Mouse (Mus musculus) right cerebral cortex, postnatal 36 days (tissue): ENCODE results near the gene Bcar3.
"Not testable (repeated sequence)": the region's sequence is repeated elsewhere in the genome, so short reads cannot be mapped to it uniquely, and the experiment has no call there.

Experiments
- DNase-seq, 2 experiments: peaks; one replicate each; pipeline ENCODE4 v3.0.0; 2022; ENCODE audit warnings: low spot score in 2 of 2, mixed read lengths in 1 of 2

The Bcar3 gene

DNA sequence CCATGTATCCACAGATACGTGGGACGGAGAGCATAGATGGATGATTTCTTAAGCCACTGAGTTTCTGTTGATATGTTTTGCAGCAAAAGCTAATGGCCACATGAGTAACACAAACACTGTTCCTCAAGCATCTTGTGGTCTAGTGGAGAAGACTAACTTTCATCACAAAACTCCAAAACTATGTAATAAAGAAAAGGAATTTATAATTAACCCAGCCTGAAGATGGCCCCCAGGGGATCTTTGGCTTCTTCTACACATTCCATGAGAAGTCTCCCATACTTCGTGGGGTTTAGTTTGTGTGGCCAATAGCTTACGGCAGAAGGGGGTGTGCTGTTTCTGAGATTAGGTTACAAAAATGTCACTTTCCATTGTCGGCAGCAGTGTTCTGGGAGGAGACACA lies 92.5 kb downstream of the Bcar3 start:
- DNase-seq: no peak

DNA sequence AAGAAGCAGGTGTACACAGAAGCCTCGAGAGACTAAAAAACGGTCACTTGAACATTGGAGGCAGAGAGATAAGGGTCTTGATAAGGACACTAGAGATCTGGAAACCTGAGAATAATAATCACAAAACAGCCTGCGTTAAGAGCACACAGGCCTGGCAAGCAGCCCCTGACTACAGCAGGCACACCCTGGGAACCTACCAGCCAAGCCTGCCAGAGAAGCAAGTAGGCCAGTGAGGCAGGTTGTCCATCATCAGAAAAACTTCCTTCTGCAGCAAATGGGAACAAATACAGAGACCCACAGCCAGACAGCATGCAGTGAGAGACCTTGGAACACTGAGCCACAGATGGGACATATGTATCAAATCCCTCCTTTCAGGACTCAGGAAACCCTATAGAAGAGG lies 93.8 kb downstream of the Bcar3 start:
- no peak for DNase-seq

DNA sequence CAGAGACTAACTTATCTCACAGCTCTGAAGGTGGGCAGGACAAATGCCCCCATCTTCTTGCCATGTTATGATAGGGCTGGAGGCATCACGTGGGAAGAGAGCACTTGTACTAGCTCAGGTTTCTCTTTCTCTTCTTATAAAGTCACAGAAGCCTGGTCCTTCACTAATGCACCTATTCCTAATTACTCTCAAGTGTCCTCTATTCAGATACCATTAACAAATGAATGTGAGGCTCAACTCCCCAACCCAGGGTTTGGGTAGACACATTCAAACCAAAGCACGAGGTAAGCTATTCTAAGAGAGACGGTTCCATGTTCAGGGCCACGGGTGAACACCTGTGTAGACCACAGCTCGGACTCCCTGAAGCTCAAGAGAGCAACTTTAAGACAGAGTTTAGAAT lies 96.0 kb downstream of the Bcar3 start:
- DNase-seq: no peak

DNA sequence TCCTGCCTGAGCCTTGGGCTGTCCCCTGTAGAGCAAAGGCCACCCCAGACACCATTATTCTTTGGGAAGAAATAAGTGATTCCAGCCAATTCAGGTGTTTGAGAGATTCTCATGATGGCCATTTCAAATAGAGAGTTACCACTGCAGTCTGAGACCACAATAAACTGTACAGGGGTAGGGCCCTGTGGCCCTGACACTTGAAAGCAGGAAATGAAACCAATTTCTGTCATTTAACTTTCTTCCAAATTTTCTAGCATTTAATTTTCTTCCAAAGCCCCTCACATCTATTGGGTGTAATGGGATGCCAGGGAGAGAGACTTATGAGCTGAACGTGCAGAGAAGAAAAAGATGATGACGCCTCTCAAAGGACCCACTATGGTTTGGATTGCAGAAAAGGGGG lies 97.2 kb downstream of the Bcar3 start:
- DNase-seq: no peak

DNA sequence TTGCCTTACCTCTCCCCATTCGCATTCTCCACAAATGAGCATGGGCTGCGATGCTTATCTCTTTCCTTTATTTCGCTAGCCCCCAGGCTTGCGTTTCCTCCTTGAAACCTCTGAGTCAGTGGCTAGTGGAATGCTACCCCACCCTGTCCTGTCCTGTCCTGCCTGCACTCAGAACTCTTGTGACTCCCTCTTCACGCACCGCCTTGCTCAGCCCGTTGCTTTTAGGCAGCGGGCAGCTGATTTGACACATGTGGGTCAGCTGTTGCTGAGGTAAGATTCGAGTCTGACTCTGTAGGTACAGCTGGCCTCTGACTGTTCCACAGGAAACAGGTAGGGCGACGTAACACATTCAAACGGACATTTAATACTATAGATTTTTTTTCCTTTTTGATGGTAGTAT lies 97.9 kb downstream of the Bcar3 start:
- no peak for DNase-seq

DNA sequence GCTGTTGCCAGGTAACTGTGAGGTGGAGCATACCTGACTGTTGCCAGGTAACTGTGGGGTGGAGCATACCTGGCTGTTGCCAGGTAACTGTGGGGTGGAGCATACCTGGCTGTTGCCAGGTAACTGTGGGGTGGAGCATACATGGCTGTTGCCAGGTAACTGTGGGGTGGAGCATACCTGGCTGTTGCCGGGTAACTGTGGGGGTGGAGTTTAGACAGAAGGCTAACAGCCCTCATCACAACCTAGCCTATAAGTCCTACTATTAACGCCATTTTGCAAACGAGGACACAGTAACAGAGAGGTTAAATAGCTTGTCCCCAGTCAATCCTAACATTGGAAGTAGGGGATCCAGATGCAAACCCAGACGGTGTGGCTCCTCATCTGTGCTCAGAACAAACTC lies 99.5 kb downstream of the Bcar3 start:
- DNase-seq: not testable (repeated sequence)

DNA sequence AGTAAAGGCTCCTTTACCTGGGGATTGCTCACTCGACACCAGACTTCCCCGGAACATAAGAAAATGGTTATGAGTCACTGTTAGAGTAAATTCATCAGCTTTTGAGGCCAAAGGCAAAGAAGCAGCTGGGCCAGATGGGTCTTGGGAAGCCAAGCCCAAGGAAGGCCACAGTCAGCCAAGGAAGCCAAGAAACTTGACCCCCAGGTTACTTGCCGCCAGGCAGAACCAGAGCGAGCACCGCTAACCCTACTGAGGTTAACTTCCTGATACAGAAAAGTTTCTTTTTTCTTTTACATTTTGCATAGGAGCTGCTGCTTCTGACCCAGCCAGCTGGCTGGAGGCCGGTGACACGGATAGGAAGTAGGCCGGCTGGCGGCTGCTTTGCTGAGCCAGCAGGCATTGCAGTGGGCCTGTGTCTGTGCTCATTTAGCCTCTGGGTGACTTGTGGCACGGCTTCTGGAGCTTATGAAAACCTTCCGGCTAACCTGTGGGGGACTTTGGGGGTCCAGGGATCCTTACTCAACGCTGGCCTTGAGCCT lies 100.0 kb downstream of the Bcar3 start:
- no peak for DNase-seq

DNA sequence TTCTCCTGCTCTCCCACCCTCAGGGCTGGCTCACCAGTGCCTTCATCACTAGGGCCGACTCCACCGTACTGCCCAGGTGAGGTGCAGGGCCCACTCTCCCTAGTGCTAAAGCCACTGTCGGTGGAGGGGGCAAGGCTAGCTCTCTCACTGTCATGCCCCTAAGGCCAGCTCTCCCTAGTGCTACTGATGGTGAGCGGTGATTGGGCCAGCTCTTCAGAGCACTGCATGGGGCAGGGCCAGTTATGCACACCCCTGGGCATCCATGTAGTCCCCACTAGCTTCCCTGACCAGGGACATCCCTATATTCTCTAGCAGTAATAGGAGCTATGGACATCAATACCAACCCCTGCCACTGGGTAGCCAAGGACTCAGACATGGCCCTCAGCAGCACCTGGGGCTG lies 103.0 kb downstream of the Bcar3 start:
- DNase-seq: no peak

DNA sequence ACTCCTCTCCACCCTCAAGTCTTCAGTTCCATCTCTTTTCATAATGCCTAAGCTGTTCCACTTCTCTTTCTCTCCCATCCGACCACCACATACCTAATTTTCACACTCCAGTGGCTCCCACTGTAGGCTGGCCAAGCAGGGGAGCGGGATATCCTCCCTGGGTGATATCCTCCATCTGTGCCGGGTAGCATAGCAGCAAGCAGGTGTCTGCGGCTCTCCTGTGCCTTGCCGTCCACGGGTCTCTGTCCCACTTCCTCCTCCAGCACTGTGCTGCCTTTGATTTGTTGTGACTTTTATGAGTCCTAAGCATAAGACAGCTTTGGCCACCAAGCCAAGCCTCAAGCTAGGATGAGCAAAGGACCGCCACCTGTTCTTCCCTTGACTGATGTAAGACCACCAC lies 103.5 kb downstream of the Bcar3 start:
- DNase-seq: no peak

DNA sequence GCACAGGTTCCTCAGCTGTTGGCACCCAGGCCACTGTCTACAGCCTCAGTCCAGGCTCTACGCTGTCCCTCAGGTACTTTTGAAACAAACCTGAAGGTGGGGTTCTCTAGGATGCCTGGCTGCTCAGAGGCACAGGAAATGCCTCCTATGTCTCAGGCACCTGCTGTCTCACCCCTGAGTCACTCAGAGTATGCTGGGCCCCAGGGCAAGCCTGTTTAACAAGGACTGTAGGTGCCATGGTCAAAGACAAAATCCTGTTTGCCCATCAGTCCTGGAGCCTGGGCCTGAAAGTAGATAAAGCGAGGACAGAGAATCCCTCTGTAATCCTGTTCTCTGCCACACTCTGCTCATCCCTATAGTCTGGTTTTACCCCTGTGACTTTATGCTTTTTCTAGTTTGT lies 107.1 kb downstream of the Bcar3 start:
- DNase-seq: no peak

DNA sequence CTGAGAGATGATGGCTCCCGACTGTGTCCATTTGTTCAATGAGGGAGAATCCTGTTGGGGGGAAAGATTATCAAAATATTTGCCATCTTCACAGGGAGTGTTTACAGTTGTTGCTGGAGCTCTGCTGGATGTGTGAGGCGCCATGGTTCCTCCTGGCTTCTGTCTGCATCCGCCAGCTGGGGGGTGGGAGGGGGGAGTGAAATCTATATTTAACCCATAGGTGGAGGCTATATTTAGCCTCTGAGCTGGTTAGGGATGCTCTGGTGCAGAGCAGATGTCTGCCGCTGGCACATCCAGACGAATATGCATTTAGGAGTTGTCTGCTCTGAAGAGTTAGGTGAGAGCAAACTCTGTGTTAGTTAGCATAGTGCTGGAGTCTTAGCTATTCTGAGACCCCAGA lies 108.2 kb downstream of the Bcar3 start:
- no peak for DNase-seq

DNA sequence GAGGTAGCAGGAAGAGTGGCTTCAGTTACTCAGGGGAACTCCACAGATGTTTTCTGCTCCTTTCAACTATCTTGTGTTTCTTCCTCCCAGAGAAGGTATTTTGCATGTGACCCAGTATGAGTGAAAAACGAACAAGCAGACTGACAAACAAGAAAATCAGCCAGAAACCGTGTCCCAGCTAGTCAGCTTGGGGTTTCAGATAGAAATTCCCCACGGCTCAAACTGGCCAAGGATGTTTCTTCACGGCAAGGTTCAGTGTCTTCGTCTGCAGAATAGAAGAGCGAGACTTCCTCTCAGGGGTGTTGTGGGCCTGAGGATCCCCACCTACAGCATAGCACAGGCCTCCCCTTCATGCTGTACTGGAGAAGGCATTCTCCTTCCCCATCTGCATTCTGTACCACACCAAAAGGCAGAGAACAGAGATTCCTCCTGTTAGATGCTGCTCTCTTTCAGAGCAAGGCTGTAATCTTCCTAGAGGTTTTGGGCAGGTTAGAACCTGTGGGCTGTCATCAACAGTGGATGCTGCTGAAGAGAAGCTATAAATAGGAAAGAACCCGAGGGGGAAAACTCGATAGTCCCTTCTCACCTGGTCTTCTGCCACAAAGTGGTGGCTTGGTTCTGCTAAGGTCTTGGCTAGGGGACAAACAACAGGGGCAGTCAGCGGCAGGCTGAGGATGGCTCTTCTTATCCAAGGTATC lies 110.1 kb downstream of the Bcar3 start:
- DNase-seq: no peak

DNA sequence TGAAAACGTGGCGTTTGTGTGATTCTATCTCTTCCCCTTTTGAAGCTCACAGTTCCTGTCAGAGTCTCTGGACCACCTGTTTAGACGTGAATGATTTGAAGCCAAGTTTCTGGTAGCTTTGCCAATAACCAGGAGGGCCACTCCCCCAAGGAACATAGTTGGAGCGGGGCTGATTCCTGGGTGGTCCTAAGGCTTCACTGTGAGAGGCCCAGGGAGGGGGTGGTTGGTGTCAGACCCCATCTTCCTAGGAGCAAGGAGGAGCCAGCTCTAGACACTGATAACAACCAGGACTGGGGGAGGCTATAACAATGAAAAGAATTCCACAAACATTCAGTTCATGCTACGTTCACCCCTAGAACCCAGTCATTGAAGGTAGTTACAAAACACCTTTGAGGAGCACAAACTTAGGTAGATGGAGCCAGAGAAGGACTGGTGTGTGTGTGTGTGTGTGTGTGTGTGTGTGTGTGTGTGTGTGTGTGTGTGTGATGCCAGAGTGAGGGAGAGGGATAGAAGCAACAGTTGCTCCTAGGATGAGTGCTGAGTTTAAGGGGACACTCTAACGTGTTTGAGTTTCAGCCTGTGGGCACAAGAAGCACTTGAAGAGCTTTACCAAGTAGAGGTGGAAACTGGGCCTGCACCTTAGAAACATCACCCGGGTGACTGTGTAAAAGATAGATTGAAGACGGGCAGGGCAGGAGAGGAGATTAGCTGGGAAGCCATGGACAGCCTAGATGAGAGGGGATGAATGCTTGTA lies 111.4 kb downstream of the Bcar3 start:
- no peak for DNase-seq

DNA sequence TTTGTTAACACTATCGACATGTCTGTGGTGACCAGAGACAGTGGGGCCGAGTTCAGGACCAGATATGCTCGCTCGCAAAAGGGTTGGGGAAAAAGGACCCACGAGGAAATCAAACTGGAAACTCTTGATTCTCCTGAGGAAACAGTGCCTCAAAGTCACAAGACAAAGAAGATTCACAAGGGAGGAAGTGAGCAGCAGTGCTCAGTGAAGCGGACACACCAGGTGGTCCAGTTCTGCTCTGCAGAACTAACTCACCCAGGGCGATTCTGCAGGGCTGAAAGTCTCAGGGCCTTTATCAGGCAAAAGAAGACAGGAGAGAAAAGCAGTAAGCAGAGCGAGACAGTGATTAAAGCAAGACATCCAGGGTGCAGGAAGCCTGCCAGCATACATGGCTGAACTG lies 112.5 kb downstream of the Bcar3 start:
- DNase-seq: no peak

DNA sequence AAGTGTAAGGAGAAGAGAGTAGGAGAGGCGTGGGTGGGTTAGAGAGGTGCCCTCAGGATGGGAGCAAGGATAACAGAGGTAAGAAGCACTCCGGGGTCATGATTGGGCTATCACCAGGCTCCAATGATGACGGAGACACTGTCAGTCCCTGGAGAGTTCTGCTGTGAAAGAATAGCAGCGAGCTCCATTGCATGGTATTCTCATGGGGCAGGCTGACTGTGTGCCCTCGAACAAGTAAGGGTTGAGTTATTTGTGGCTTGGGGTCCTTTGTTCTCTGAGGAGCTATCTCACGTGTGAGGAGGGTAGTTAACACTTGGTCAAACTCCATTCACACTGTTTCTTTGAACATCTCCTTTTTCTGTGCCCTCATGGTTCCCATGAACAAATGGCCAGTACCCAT lies 113.8 kb downstream of the Bcar3 start:
- no peak for DNase-seq

DNA sequence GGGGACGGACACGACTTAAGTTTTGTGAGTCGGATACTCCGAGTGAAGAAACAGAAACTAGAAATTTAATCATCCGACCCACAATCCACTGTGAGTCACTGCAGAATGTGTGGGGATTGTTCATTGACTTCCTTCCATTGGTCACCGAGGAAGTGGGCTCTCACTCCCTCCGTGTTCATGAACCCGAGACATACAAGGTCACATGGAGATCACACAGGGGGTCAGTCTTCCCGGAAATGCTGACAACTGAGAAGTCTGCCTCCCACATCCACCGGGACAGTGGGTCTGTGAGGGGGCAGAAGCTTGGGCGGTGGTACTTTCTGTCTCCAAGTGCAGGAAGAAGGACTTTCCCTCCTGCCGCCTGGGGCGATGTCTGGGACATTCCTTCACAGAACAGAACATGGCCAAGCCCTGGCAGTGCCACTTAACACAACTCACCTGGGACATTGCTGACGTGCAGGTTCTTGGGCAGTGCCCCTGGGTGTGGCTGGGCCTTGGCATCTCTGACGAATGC lies 114.9 kb downstream of the Bcar3 start:
- no peak for DNase-seq

DNA sequence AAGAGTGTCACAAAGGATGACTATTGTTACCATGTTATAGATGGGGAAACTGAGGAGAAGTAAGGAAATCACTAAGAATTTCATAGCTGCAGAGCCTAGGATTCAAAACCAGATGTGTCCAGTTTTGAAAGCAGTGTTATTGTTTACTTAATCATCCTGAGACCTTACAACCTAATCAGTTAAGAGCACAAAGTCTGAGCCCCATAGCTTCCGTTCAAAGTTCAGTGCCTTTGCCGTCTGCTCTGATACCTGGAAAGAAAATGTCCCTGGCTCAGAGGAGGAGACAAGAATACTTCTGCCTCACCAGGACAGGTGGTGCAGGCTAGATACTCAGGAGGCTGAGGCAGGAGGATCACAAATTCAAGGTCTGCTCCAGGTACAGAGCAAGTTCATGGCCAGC lies 117.7 kb downstream of the Bcar3 start:
- no peak for DNase-seq

DNA sequence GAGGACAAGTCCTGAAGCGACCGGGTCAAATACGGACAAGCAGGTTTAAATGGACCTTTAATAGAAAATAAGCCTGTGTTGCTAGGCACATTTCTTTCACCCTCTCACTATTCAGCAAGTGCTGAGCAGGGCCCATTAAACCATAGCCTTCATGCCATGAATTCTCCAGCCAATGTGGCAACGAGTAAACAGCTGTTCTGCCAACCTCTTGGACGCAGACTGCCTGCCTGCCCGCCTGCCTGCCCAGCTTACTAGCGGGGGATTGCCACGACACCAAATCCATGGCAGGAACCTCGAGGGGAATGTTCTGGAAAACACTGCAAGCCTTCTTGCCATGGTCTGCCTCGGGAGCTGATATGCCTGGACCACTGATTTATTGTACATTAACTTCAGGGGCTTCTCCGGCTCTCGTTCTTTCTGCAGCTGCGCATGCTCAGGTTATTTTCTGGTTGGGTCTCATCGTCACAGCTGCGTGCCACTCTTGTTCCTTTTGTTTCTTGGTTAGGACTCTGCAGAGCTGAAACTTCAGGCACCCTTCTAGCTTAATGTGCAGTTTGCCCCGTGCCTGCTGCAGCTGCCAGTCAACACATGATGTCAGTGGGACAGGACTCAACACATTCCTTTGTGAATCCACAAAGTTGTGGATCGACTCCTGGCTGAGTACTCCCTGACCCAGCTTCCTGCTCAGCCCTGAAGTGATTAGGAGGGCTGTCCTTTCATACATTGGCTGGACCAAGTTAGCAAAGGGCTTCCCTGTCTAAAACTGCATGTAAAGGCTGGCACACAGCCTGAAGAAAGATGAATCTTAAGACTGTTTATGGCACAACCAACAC lies 120.0 kb downstream of the Bcar3 start:
- DNase-seq: peak in 1 of 2 experiments; percentile 18

DNA sequence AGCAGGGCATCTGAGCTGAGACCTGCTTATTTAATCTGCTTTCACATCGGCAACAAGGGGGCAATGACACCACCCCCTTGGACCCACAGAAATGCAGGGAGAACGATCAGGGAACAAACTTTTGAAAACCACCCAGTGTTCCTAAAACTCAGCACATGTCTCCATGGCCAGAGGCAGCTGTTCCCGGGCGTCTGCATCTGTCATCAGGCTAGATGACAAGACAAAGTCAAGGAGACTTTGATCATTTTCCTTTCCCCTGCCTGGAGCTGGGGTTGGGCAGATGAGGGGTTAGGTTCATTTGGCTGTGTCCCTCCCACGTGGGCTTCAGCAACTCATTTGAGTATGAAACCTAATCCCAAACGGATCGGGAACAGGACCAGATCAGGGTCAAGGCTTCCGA lies 120.9 kb downstream of the Bcar3 start:
- DNase-seq: no peak

DNA sequence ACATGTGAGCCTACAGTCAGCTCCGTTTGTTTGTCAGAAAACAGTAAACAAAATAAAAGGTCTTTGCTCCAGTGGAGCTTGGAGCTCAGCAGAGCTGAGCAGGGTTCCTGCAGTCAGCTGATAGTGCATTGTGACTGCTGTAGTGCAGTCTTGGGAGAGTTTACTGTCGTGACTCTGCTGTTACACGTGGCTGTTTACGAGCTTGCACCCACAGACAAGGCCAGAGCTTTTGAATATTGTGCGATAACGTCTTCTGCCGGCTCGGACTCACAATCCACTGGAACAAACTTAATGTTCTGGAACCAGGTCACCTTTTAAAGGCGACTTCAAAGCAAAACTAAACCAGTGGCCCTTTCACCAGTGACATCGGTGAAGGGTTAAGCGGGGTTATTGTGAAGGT lies 123.5 kb downstream of the Bcar3 start:
- DNase-seq: no peak

DNA sequence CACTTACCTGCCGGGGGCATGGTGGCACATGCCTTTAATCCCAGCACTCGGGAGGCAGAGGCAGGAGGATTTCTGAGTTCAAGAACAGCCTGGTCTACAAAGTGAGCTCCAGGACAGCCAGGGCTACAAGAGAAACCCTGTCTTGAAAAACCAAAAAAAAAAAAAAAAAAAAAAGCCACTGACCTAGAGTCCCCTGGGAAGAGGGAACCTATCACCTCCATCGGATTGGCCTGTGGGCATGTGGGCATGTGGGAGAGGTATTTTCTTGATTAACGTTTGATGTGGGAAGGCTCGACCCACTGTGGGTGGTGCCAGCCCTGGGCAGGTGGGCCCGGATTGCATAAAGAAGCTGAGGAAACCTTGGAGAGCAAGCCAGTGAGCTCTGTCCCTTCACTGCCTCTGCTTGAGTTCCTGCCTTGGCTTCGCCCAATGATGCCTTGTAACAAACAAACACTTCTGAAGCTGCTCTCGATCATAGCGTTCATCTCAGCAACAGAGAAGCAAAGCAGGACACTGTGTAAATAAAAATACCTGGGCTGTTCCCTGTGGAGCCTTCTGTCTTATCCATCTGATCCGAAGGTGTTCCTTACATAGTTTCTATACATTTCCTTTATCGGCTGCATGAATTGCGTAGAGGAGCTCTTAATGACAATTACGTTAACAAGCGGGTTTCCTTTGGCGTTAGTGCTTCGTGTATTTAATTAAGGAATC lies 124.8 kb downstream of the Bcar3 start:
- DNase-seq: no peak
